Mouse (Mus musculus) urinary bladder, adult 2 months (tissue): ENCODE data around the gene Fbxw5. TPM values are rescaled to one million over a fixed set of nuclear protein-coding genes. Genes with fewer than 3 reads are reported as not detected.

ENCODE experiments used
- DNase-seq: peaks from one replicate; pipeline ENCODE4 v3.0.0; 2022; ENCODE audit warnings: low spot score
- polyA plus RNA-seq: library from polyadenylated mRNA; depleted of rRNA; stranded (reverse); fragments of >200 nt; gene quantifications from 2 replicates; pipeline ENCODE4 v1.2.3, GENCODE M21; 2012

The Fbxw5 gene
- polyA plus RNA-seq, 1 experiment: 15.1 TPM

- DNase-seq: no peak
Measured at GRCm38 (mm10) chr2:25477967-25478675, 22.4 kb upstream of the Fbxw5 start.

DNA sequence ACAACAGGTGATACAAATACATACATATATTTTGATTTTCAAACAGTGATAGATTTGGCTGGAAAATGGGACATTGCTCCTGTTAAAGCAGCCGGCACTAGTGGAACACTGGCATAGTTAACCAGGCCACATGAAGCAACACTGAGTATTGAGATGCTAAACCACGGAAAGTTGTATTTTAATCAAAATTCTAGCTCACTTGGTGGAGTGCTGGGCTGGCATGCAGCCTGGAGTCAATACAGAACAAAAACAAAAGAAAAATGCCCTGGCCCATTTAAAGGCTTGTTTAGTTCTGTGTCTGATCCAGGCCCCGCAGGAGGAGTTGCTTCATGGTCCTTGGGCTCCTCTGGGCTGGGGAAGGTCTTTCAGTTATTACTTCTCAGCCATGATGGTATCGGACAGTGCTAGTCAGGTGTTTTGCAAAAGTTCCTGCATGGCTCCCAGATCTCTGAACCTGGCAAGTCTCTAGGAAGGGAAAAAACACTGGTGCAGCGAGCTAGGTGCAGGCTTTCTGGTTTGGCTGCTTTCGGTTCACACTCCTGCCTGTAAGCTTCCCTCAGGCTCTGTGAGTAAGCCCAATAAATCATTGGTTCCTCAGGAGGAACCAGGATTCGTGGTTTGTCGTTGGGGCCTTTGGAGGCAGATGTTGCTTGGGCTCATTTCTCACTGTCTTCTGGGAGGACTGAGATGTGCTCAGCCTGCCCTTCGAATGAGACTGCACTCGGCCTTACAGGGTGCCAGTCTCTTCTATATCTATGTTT lies 20.8 kb upstream of the Fbxw5 start:
- no peak for DNase-seq

- no peak for DNase-seq
Measured at GRCm38 (mm10) chr2:25480541-25480940, 20.0 kb upstream of the Fbxw5 start.

GRCm38 (mm10) chr2:25482969-25483368 lies 17.6 kb upstream of the Fbxw5 start:
- DNase-seq: no peak

DNA sequence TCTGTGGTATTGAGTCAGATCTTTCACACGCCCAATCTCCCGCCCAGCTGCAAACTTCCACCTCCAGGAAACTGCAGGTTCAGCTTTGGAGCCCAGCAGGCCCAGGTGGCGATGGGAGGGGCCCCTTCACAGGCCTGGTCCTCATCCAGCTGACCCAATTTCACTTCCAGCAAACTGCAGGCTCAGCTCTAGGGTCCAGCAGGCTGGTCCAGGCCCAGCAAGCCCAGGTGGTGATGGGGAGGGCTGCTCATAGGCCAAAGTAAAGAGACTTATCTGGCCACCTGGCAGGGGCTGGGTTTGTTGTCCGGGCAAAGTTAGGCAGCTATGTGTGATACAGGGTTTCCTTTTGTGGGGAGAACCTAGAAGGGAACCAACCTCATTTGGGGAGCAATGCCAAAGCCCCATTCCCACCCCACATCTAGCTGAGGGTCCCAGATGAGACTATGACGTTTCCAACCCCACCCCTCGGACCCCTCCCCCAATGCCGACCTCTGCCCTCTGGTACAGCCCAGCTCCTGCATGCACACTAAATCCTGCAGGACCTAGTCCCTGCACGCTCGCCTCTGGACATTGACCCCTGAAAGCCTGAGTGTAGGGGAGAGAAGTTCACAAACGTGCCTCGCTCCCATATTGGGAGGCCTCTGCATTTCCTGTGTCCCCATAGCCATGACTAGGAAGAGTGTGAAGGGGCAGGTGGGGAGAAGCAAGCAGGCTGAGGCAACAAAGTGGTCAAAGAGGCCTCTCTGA lies 15.5 kb upstream of the Fbxw5 start:
- DNase-seq: no peak

- no peak for DNase-seq
Measured at GRCm38 (mm10) chr2:25487965-25488670, 12.4 kb upstream of the Fbxw5 start.

- no peak for DNase-seq
Measured at GRCm38 (mm10) chr2:25488671-25489068, 11.9 kb upstream of the Fbxw5 start.

- DNase-seq: no peak
Measured at GRCm38 (mm10) chr2:25492988-25493387, 7.6 kb upstream of the Fbxw5 start.

DNA sequence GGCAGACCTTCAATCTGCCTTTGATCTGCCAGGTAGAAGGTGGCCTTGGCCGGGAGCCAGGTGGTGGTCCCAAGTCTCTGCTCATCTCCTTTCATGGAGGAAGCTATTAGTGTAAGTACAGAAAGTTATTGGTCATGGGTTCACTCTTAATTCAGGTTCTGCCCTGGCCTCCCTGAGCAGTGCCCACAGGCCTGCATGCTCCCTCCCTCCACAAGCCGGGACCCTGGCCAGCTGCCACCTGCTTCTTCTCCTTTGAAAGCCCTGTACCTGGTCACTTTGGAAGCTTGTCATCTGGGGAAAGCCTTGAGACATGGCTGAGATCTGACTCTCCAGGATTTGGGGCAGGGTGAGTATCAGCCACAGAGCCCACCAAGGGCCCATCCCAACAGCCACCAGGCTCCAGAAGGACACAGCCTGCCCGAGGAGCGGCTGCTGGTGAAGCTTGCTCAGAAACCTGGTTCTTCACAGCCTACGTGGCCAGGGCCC lies 7.0 kb upstream of the Fbxw5 start, which contains the start of gene Lcn12:
Gene Lcn12 (minus strand): TSS at position 436 of the 486 bp plus-strand sequence.
- no peak for DNase-seq

DNA sequence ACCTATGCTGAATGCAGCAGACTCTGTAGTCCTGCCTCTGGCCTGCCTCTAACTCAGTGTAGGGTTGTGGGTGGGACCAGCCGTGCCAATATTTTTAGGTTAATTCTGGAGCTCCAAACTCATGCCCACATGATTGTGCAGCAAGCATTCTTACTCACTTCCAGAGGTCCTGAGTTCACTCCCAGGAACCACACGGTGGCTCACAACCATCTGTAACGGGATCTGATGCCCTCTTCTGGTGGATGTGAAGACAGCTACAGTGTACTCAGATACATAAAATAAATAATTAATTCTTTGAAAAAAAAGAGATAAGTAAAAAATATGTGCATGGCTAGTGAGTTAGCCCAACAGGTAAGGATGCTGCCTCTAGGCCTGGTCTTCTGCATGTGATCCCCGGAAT lies 4.1 kb upstream of the Fbxw5 start:
- no peak for DNase-seq

GRCm38 (mm10) chr2:25497846-25498575 lies 2.5 kb upstream of the Fbxw5 start:
- no peak for DNase-seq

DNA sequence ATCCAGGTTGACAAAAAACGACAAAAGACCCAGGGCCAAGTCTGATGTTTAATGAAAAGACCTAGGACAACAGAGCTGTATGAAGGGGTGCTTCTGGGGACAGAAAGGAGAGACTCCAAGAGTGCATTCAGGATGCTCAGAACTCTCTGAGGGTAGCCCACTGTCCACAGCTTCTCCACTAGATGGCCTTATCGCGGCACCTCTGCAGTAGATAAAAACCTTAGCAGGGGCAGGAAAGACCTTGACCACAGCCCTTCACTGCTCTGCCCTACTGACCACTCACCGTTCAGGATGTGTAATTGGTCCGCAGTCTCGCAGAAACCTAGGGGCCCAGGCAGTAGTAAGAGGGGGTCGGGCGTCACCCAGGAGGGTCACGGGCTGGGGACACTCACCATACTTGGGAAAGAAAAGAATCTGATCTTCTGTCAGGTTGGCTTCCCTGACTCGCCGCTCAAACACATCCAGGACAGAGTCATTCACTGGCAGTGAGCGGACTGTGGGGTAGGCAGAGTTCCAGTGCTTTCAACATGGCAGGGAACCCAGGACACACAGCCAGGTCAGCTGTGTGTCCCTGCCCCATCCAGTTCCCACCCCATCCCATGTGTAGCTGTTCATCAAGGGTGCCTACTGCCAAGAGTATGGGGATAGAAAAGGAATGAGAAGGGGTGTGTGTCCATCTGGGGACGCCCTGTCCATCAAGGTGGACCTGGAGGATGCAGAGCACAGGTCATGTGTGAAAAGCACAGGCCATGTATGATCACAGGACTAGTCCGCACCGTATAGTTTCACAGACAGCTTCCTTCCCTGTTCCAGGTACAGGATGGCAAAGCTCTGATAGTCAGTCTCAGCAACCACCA lies 1.7 kb upstream of the Fbxw5 start:
- no peak for DNase-seq

GRCm38 (mm10) chr2:25500071-25500575 lies 427 bp upstream of the Fbxw5 start:
- no peak for DNase-seq

DNA sequence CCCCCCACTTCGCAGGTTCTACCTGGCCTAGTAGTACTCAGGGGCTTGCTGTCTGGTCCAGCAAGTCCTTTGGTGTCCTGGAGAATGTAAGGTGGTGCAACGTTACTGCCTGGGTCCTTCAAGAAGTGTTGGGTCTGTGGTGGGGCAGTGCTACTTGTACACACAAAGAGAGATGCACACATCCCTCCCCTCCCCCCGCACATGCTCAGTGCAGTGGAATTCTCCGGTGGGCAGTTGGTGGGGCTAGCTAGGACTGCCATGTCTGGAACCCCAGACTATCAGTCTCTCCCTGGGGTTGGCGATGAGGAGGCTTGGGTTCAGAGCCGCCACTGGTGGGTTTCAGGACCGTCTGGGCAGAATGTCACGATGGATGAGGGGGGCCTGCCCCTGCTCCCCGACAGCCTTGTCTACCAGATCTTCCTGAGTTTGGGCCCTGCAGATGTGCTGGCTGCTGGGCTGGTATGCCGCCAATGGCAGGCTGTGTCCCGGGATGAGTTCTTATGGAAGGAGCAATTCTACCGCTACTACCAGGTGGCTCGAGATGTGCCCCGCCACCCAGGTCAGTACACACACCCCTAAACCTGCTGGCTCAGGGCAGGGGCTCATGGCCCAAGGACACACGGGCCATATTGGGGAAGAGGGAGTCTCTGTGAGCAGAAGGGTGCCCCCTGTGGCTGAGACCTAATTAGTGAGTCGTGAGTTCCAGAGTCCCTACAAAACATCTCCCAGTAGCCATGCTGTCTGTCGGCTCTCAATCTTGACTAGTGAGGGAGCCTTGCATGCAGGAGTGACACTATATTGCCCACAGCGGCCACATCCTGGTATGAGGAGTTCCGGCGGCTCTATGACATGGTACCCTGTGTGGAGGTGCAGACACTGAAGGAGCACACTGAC lies 1.3 kb downstream of the Fbxw5 start, which contains the start of gene C8g:
Gene C8g (minus strand): TSS at position 127 of the 894 bp plus-strand sequence.
- no peak for DNase-seq

DNA sequence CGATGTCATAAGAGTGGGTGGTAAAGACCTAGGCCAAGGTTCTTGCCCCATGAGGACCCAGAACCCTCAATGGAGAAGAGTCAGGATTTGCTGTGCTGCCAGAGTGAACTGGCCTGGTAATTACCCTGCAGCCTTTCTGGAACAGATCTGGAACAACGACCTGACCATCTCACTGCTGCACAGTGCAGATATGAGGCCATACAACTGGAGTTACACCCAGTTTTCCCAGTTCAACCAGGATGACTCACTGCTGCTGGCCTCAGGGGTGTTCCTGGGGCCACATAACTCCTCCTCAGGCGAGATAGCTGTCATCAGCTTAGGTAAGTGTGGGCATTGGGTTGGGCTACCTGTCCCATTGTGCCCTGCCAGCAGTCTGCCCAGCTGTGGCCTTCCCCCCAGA lies 2.2 kb downstream of the Fbxw5 start:
- DNase-seq: no peak

- DNase-seq: no peak
Measured at GRCm38 (mm10) chr2:25504538-25504937, 4.0 kb downstream of the Fbxw5 start.

- DNase-seq: no peak
Measured at GRCm38 (mm10) chr2:25505000-25505399, 4.5 kb downstream of the Fbxw5 start.

- DNase-seq: no peak
Measured at GRCm38 (mm10) chr2:25505860-25506259, 5.3 kb downstream of the Fbxw5 start.

DNA sequence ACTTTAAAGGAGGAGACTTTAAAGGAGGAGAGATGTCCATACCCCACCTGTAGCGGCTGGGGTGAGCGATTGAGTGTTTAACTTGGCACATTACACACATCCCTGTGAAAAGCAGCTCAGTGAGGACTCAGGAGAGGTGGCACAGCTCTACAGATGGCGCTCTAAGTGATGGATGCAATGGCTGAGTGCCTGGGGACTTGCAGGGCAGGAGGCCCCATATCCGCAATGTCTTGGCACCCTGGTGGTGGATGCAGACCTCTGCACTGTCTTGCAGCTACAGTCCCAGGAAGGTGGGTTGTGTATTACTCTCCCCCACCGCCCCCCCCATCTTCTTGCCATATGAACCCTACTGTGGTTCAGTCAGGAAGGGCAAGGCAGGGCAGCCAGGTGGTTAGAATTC lies 6.4 kb downstream of the Fbxw5 start:
- no peak for DNase-seq
